Mouse (Mus musculus): ENCODE results near the gene Ntrk2. TPM values are rescaled to one million over a fixed set of nuclear protein-coding genes. Genes with fewer than 3 reads are reported as not detected.

Ntrk2 gene
- polyA plus RNA-seq, 1 experiment from 2014 or later: 76.1 TPM

- H3K27me3 ChIP-seq (replicated peaks): 0 out of 2 replicates have a peak, but pooled peaks cover 2% of the 10 kb centered on the region
- H3K4me1 ChIP-seq: peaks cover 9% of the 10 kb centered on the region
- H3K36me3 ChIP-seq: no peaks in the 10 kb centered on the region
- H3K9me3 ChIP-seq: no peaks in the 10 kb centered on the region
- ATAC-seq (ENCODE audit: low FRiP score, low read depth): peak; percentile 91
- 21% methylated on average over 26 of the region's 26 CpGs for WGBS
- peak overlapping the region; percentile 45 for H3K4me2 ChIP-seq (replicated peaks)
- peak overlapping the region; percentile 35; the same call in 1 of the 2 replicates for H3K9ac ChIP-seq
- no peak overlapping the region for H3K4me3 ChIP-seq
- H3K27ac ChIP-seq: no peak overlapping the region
Measured at GRCm38 (mm10) chr13:59073635-59074256, 267.4 kb downstream of the Ntrk2 start.

DNA sequence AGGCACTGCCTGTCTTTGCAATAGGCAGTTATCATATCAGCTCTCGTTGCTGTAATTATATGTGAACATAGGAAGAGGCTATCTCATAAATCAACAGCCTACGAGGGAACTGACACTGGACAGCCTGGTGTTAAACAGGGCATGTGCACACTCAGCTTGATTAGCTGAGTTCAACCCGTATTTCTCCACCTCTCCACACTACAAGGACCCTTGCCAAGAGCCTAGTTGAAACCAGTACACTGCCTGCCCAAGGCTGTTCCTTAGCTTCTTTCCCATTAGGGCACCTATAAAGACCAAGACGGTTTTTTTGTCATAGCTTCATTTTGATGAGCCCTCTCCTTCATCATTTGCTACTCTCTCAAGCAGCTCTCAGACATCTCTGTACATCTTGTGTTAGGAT is 270.1 kb downstream of the Ntrk2 start:
- Histone ChIP-seq H3K9me3 (no peaks in the 10 kb centered on the region), H3K9ac (no peak overlapping the region), H3K27ac (no peak overlapping the region), H3K36me3 (no peaks in the 10 kb centered on the region), H3K27me3 (replicated peaks) (0 out of 2 replicates have a peak, but pooled peaks cover 2% of the 10 kb centered on the region), H3K4me1 (peaks cover 14% of the 10 kb centered on the region), H3K4me3 (no peak overlapping the region), H3K4me2 (replicated peaks) (no peak overlapping the region)
- no peak for ATAC-seq (ENCODE audit: low FRiP score, low read depth)
- 63% methylated on average over 4 of the region's 4 CpGs for WGBS

DNA sequence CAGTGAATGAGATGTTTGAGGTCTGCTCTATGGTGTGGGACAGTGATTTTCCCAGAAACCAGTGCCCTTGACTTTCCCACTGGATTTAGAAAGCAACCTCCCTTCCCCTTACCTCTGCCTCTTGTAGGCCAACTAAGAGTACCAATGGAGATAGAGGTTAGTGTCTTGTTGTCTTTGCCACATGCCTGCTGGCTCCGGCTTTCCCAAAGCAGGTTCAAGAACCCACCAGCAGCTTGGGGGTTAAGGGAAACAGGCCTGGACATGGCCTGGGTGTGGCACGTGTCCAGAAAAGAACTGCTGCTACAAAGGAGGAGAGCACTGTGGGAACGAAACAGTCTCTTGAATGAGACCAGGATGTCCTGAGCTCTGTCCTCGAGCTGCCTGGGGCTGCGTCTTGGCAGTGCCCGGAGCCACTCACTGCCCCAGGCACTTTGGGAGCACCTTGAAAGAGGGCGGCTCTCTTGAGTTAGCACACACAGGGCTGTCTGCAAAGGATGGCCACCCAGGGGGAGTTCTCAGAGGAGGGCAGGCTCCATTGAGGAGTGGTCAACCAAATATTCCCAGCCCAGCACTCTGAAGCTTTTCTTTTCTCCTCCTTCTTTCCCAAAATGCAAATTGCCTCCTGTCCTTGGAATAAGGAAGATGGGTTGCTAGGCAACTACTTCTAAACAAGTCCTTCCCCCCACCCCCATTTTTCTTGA is 273.5 kb downstream of the Ntrk2 start:
- H3K27ac ChIP-seq: no peak overlapping the region
- no peak overlapping the region for H3K4me2 ChIP-seq (replicated peaks)
- no peaks in the 10 kb centered on the region for H3K9me3 ChIP-seq
- ATAC-seq (ENCODE audit: low FRiP score, low read depth): no peak
- 47% methylated on average over 7 of the region's 7 CpGs for WGBS
- no peaks in the 10 kb centered on the region for H3K36me3 ChIP-seq
- H3K27me3 ChIP-seq (replicated peaks): 0 out of 2 replicates have a peak, but pooled peaks cover under 1% of the 10 kb centered on the region
- H3K4me1 ChIP-seq: peaks cover 5% of the 10 kb centered on the region
- H3K4me3 ChIP-seq: no peak overlapping the region
- no peak overlapping the region for H3K9ac ChIP-seq

GRCm38 (mm10) chr13:59080468-59080867 is 274.1 kb downstream of the Ntrk2 start:
- WGBS: 58% methylated on average over 5 of the region's 5 CpGs
- peaks cover 5% of the 10 kb centered on the region for H3K4me1 ChIP-seq
- H3K4me2 ChIP-seq (replicated peaks): no peak overlapping the region
- no peak overlapping the region for H3K4me3 ChIP-seq
- no peak for ATAC-seq (ENCODE audit: low FRiP score, low read depth)
- H3K9me3 ChIP-seq: no peaks in the 10 kb centered on the region
- no peaks in the 10 kb centered on the region for H3K27me3 ChIP-seq (replicated peaks)
- no peak overlapping the region for H3K9ac ChIP-seq
- no peak overlapping the region for H3K27ac ChIP-seq
- H3K36me3 ChIP-seq: no peaks in the 10 kb centered on the region

- H3K9ac ChIP-seq: no peak overlapping the region
- no peak overlapping the region for H3K4me2 ChIP-seq (replicated peaks)
- H3K4me3 ChIP-seq: no peak overlapping the region
- no peak overlapping the region for H3K27ac ChIP-seq
- H3K27me3 ChIP-seq (replicated peaks): no peaks in the 10 kb centered on the region
- no peaks in the 10 kb centered on the region for H3K36me3 ChIP-seq
- ATAC-seq (ENCODE audit: low FRiP score, low read depth): no peak
- no peaks in the 10 kb centered on the region for H3K9me3 ChIP-seq
- peaks cover 36% of the 10 kb centered on the region for H3K4me1 ChIP-seq
- 70% methylated on average over 4 of the region's 4 CpGs for WGBS
Measured at GRCm38 (mm10) chr13:59089016-59089415, 282.6 kb downstream of the Ntrk2 start.

DNA sequence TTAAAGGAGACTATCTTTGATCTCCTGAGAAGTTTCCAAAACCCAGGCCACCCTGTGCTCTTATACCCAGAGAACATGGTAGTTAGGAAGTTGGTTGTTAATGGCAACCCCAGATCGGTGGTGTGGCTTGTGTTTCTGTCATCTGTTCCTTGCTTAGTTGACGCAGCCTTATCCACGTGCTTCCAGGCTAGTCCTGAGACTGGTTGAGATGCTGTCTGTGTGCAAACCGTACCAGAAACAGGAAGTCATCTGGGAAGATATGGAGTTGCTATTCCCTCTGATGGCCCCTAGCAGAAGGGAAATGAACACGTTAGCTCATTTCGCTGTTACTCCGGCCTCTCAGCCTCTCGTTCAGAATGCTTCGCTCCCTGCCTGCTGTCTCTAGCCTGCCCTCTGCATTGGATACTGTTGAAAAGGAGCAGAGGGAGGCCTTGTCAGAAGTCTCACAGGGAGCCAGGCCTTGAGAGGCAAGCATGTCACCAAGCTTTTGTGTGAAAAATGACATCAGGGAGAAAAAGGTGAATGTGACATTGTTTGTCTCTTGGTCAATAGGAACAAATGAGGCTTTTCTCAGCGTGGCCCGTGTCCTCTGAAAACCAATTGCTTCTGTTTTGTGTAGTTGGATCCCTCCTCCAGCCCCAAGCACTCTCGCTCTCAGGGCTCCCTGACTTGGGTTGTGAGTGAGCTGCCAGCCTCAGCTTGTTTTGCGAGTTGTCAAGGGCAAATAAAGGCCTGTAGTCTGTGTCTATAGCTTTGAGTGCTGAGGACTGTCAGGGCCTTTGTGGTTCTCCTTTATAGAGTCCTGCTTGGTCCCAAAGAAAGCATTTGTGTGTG is 285.0 kb downstream of the Ntrk2 start:
- Histone ChIP-seq H3K9ac (no peak overlapping the region), H3K4me2 (replicated peaks) (no peak overlapping the region), H3K4me1 (peaks cover 37% of the 10 kb centered on the region), H3K9me3 (no peaks in the 10 kb centered on the region), H3K4me3 (no peak overlapping the region), H3K27ac (peak overlapping the region; percentile 82), H3K27me3 (replicated peaks) (no peaks in the 10 kb centered on the region), H3K36me3 (no peaks in the 10 kb centered on the region)
- 20% methylated on average over 13 of the region's 13 CpGs for whole genome bisulfite sequencing
- peak; percentile 42 for ATAC-seq (ENCODE audit: low FRiP score, low read depth)

DNA sequence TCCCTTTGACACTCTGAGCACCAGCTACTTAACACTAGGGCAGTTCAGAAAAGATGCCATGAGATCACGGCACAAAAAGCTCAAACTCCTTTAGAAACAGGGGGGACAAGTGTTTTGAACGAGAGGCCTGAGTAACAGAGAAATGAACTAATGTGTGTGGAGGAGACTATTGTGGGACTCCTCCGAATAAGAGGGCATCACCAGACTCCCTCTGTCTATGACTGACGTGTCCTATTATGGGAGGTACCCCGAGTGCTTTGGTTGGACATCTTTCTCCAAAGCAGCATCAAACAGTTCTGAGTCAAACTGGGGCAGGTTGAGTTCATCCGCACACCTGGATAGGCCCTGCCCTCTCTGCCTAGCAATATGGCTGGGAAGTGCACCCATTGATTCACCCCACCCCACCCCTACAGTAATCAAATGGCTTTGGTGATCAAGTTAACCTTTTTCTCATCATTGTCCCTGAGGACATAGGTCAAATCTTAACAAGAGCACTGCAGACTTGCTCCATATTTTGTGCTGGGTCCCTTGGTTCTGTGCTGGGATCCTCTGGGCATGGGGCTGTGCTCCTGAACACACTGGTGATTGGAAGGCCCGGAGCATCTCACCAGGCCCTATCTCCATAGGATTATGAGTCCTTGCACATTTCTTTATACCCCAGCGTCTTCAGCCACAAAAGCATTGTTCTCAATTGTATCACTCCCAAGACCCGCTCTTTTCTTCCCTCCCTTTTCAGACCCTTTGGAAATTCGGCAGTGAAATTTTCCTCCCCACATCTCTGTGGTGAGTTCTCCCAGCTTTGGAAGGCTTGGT is 285.9 kb downstream of the Ntrk2 start:
- WGBS: 36% methylated on average over 10 of the region's 10 CpGs
- no peaks in the 10 kb centered on the region for H3K36me3 ChIP-seq
- H3K9ac ChIP-seq: no peak overlapping the region
- H3K27ac ChIP-seq: peak overlapping the region; percentile 82
- ATAC-seq (ENCODE audit: low FRiP score, low read depth): peak; percentile 67
- H3K27me3 ChIP-seq (replicated peaks): no peaks in the 10 kb centered on the region
- 0 out of 2 replicates have a peak overlapping the region, but pooled peaks have one; percentile 9 for H3K4me2 ChIP-seq (replicated peaks)
- no peaks in the 10 kb centered on the region for H3K9me3 ChIP-seq
- no peak overlapping the region for H3K4me3 ChIP-seq
- peaks cover 39% of the 10 kb centered on the region for H3K4me1 ChIP-seq

DNA sequence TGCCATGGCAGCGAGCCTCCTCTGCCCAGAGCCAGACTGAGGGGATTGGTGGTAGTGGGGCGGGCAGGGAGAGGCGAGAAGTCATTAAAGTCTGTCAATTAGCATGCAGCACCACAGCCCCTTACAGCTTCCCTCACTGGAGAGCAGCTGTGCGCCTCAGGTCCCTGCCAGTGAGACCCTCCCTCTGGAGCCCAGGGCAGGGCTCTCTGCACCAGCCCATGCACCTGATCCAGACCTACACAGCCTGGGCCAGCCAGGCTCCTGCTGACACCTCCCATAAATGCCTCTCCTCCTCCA is 286.4 kb downstream of the Ntrk2 start:
- Histone ChIP-seq H3K27ac (peak overlapping the region; percentile 79), H3K9me3 (no peaks in the 10 kb centered on the region), H3K36me3 (no peaks in the 10 kb centered on the region), H3K4me3 (no peak overlapping the region), H3K27me3 (replicated peaks) (no peaks in the 10 kb centered on the region), H3K4me2 (replicated peaks) (peak overlapping the region; percentile 30), H3K4me1 (peaks cover 39% of the 10 kb centered on the region), H3K9ac (0 out of 2 replicates have a peak overlapping the region, but pooled peaks have one; percentile 18)
- WGBS: 1% methylated on average over 4 of the region's 4 CpGs
- peak; percentile 95 for ATAC-seq (ENCODE audit: low FRiP score, low read depth)

- H3K36me3 ChIP-seq: no peaks in the 10 kb centered on the region
- no peaks in the 10 kb centered on the region for H3K9me3 ChIP-seq
- H3K4me1 ChIP-seq: peaks cover 32% of the 10 kb centered on the region
- WGBS: 91% methylated on average over 7 of the region's 7 CpGs
- H3K4me3 ChIP-seq: no peak overlapping the region
- no peak for ATAC-seq (ENCODE audit: low FRiP score, low read depth)
- no peak overlapping the region for H3K4me2 ChIP-seq (replicated peaks)
- no peak overlapping the region for H3K9ac ChIP-seq
- H3K27ac ChIP-seq: no peak overlapping the region
- H3K27me3 ChIP-seq (replicated peaks): no peaks in the 10 kb centered on the region
Measured at GRCm38 (mm10) chr13:59094722-59095121, 288.4 kb downstream of the Ntrk2 start.

DNA sequence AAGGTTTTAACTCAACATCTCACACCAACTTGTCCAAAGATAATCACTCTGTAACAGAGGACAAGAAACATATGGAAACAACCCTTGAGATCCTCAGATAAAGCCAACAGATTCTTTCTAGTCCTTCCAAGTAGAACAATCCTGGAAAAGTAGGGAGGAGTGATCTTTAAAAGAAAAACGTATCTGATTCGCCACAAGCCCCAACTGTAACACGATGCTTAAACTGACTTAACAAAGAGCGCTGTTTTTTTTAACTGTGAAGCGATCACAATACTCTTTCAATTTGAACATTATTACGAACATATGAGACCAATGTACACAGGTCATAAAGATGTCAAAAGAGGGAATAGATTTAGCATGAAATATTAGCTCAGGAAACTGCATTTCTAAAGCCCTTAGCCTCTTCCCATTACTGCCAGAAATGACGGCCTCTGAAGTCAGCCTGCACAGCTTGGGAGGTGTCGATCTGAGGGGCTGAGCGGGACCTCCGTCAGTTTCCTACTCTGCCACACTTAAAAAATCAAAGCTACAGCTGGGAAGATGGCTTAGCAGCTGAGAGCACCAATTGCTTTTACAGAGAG is 289.5 kb downstream of the Ntrk2 start:
- Histone ChIP-seq H3K27me3 (replicated peaks) (no peaks in the 10 kb centered on the region), H3K9ac (no peak overlapping the region), H3K4me1 (peaks cover 32% of the 10 kb centered on the region), H3K27ac (no peak overlapping the region), H3K4me3 (no peak overlapping the region), H3K9me3 (no peaks in the 10 kb centered on the region), H3K36me3 (no peaks in the 10 kb centered on the region), H3K4me2 (replicated peaks) (no peak overlapping the region)
- WGBS: 30% methylated on average over 10 of the region's 10 CpGs
- no peak for ATAC-seq (ENCODE audit: low FRiP score, low read depth)

- Histone ChIP-seq H3K36me3 (no peaks in the 10 kb centered on the region), H3K27me3 (replicated peaks) (no peaks in the 10 kb centered on the region), H3K4me2 (replicated peaks) (no peak overlapping the region), H3K9me3 (no peaks in the 10 kb centered on the region), H3K4me1 (peaks cover 5% of the 10 kb centered on the region; the same call in 1 of the 2 replicates), H3K4me3 (no peak overlapping the region), H3K27ac (no peak overlapping the region), H3K9ac (no peak overlapping the region)
- ATAC-seq (ENCODE audit: low FRiP score, low read depth): no peak
- WGBS: 49% methylated on average over 10 of the region's 10 CpGs
Measured at GRCm38 (mm10) chr13:59100086-59100485, 293.7 kb downstream of the Ntrk2 start.
